Mouse (Mus musculus) cerebellum, postnatal 14 days (tissue): ENCODE measurements at regions not wholly inside any gene's neighbourhood (a gene's known extent, or its start where the extent isn't known, plus 50 kb on each side); places are given as distances from the start of the nearest gene placed in this dataset.
A peak's percentile ranks its signal among the peaks of the same experiment; 100 is the strongest.

Source experiments
- DNase-seq, 2 experiments: peaks; one replicate each; pipeline ENCODE4 v3.0.0; 2021; ENCODE audit warnings: mixed read lengths in 2 of 2

DNA sequence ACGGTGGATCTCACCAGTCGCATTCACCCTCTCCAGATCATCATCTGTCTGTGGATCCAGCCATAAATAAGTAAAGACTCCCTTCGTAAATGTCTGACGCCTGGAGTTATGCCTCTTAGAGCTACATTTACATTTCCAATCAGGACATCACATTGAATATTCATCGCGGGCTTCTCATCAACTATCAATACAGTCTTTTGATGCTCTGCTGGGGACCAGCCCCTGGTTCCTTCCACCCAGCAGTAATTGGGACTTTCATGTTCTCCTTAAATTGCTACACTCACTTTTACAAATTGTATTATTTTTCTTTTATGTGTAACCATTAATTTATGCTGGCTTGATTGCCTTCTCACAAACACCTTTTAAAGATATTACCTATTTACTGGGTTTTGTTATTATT is 125.7 kb upstream of the Cnr1 start:
- DNase-seq = no peak

DNA sequence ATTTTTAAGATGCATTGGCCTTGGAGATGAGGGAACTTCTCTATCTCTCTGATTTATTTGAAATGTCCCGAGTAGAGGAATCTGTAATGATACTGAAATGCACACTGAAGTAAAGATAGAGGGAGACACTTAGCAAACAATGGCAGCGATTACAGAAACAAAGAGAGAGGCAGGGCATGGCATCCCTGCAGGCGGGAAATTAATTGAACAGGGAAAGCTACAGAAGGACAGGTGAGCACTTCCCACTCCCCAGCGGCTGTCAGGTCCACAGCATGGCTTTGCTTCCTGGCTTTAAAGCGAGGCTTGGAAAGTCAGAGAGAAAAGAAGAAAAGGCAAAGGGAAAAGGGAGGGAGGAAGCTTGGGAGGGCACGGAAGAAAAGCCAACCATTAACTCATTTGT is 125.3 kb upstream of the Cnr1 start:
- peak; percentile 22 to 45 for DNase-seq

DNA sequence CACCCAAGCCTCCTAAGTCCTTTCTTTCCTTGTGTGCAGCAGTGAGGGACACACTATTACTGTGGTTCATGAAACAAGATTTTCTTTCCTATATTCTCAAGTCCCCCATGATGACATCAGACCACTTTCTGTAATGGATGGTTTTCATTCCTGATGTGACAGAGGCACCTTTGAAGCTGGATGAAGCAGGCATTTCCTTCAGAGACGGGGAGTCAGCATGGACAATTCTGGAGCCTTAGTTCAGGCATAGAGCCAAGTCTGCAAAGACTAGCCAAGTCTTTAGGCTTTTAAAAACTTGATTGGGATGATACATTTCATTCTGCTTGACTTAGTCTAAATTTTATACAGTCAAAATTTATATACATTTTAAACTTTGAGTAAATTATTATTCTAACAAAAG is 124.6 kb upstream of the Cnr1 start:
- DNase-seq = peak; percentile 26 to 48

DNA sequence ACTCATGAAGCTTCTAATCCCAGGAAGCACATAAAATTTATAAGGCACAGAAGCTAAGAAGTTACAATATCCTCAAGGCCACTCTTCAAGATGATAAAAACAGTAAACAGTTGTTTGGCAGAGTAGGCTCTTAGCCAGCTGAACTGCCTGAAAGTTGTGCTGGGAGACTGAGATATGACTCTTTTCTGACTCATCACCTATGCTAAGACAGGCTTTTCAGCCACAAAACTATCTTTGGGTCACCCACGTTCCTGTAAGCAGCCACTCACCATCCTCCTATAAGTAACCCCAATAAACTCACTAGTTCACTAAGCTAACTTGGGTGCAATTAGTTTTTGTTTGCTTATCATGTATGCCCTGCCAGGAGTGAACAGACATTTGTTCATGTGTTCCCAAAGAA is 112.1 kb upstream of the Cnr1 start:
- no peak for DNase-seq

DNA sequence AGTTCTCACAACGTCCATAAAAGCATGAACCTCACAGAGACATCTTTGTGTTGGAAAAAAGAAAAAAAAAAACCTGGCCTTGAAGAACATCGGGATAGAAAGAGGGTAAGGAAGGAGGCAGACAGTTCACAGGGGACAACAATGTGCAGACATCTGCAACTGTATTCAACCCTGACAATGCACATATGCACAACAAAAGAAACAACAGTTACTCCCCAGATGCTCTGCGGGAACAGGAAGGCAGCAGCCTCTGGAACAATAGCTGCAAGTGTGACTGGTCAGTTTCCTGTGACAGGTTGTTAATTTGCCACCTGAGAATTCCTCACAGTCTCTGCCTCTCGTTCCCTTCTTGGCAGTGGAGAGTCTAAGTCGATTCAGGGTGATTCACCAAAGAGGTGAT is 100.5 kb upstream of the Cnr1 start:
- no peak for DNase-seq

GRCm38 (mm10) chr4:33833134-33833533 is 91.3 kb upstream of the Cnr1 start:
- DNase-seq = peak; percentile 33 to 38

GRCm38 (mm10) chr4:33838436-33838835 is 86.0 kb upstream of the Cnr1 start:
- no peak for DNase-seq

GRCm38 (mm10) chr4:33840119-33840518 is 84.3 kb upstream of the Cnr1 start:
- DNase-seq = peak; percentile 59 to 60

DNA sequence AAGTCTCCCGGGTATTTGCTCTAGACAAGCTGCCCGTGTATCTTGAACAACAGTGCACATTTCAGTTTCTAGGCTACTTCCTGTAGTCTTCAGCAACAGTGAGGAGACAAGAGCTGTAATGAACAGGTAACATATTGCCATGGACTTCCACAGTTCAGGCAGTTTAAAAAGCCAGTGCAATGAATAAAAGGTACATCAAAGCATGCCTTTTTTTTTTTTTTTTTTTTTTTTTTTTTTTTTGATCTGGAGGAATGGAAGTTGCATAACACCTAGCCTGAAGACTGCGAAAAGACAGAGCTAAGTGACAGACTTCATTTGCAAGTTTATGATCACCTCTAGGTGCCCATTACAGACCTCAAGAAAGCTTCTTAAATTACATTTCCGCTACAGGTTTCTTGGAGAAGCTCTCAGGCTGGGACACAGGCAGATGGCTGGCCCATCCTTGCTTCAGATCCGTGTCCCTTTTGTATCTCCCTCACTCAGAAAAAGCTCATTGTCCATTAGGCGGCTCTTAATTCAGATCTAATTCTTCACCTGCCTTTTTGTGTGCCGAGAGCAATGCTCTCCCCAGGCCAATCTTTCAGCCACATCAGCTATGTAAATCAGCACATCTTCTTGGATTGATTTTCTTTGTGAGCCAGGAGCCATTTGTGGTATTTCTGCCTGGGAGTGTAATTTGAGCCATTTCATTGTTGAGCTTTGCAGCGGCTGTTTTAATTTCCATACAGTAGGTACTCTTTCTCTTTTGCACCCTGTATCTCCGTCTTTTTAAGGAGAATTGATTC is 78.6 kb upstream of the Cnr1 start:
- DNase-seq = peak in 1 of 2 experiments; percentile 12

DNA sequence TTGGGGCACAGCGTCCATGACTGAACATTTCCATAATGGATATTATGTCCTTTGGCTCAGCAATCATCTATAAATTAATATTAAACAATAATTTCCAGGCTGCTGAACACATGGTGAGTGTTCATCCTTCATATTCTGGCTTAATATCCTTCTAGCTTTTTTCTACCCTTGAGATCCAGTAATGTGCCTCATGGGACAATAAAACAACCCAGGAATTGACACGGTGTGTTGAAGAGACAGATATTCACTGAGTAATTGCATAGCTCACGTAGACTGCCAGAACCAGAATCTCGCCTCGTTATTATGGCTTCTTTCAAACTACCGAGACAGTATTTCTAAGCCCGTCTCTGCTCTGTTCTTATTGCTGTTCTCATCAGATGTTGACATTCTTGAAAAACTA is 74.1 kb upstream of the Cnr1 start:
- DNase-seq = no peak

GRCm38 (mm10) chr4:33852294-33852693 is 72.1 kb upstream of the Cnr1 start:
- DNase-seq = no peak

GRCm38 (mm10) chr4:33855112-33855511 is 69.3 kb upstream of the Cnr1 start:
- DNase-seq = no peak

- DNase-seq = no peak
Measured at GRCm38 (mm10) chr4:33867126-33867525, 57.3 kb upstream of the Cnr1 start.

DNA sequence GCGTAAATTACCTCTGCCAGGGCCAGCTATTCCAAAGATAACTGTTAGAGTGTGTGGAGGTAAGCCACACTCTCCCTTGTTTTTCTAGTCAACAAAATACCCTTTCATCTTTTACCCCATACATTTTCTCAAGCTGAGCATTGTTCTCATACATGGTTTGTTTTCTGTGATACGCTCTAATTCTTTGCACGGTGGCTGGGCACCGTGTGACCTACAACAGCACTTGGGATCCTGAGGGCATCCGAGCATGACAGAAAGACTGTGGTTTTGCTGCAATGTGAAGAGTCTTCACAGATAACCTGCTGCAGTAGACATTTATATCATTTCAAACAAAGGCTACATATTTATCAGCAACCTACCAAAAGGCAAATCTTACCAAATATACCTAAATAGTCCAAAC is 55.1 kb upstream of the Cnr1 start:
- DNase-seq = no peak
